Mouse (Mus musculus) ES-Bruce4 (cell line): Measurements from ENCODE around the gene Slc38a3.

Source experiments
- CTCF ChIP-seq: IDR thresholded peaks from one replicate; pipeline ENCODE4 v1.8.1; 2011; ENCODE audit warnings: low read depth, low read length
- POLR2A ChIP-seq: IDR thresholded peaks from one replicate; pipeline ENCODE4 v1.8.1; 2011; ENCODE audit warnings: low read length; ENCODE audit not compliant: insufficient read depth

GRCm38 (mm10) chr9:107707701-107708438 is 38.5 kb upstream of the Slc38a3 start:
- TF ChIP-seq CTCF (no peak), POLR2A (no peak)
